Mouse (Mus musculus): ENCODE results near the gene Mov10. TPM values are rescaled to one million over a fixed set of nuclear protein-coding genes. Genes with fewer than 3 reads are reported as not detected.
"Not testable (repeated sequence)": the region's sequence is repeated elsewhere in the genome, so short reads cannot be mapped to it uniquely, and the experiment has no call there.

The Mov10 gene
- 1 to 10 TPM; 3.0 to 4.8 TPM for total RNA-seq (2021)
- long read RNA-seq, experiment 1, partial matches to known transcripts = 2 of 3 reads
- long read RNA-seq, experiment 1, other reads (novel, unspliced or antisense) = 0 of 3 reads
- long read RNA-seq, experiment 2, partial matches to known transcripts = 5 of 7 reads
- long read RNA-seq, experiment 2, other reads (novel, unspliced or antisense) = 1 of 7 reads

DNA sequence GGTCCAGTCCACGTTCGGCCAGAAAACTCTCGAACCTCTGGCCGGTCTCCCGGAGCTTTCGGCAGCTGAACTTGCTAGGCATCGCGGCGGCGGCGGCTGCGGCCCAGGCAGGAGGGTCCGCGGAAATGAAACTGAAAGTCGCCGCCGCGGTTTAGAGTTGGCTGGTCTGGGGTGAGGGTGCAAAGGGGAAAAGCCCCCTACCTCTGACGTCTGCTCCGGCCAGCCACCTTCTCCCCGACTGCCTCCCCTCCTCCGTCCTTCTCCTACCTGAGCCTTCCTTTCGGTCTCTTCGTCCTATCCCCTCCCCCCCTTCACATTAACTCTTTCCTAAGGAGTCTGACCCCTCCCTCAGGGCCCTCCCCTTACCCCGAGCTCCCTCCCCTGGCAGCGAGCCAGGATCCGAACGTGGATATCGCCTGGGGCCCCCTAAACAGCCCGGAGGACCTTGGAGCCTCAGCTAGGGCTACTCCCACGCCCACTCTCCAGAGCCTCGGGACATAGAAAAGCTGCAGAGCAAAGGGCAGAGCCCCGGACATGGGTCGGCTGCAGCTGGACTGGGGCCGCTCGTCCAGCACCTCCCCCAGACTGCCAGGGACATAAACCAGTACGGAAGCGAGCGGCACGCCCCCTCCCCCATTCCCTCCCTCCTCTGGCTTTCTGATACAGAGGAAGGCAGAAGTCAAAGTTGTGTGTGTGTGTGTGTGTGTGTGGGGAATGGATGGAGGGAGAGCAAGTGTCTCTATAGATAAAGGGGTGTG is at the start of gene Mov10:
TSS of gene Mov10 (minus strand) at position 573 of the 758 bp plus-strand sequence.
- peak; percentile 71 for DNase-seq
- intact Hi-C loops (cut with DNase I; ENCODE audit: low total_unique reads) = no loop called here

DNA sequence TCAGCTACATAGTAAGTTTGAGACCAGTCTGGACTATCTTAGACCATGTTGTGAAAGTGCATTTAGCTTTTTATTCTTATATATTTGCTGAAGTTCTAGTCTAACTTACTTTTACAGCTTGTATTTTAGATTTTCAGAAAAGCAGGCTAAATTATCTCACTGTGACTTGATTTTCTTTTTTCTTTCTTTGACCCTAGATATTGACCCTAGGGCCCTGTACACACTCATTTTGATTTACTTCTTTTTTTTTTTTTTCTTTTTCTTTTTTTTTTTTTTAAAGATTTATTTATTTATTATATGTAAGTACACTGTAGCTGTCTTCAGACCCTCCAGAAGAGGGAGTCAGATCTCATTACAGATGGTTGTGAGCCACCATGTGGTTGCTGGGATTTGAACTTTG is 48.3 kb upstream of the Mov10 start:
- intact Hi-C loops (cut with DNase I; ENCODE audit: low total_unique reads); DNase-seq: not testable (repeated sequence)

DNA sequence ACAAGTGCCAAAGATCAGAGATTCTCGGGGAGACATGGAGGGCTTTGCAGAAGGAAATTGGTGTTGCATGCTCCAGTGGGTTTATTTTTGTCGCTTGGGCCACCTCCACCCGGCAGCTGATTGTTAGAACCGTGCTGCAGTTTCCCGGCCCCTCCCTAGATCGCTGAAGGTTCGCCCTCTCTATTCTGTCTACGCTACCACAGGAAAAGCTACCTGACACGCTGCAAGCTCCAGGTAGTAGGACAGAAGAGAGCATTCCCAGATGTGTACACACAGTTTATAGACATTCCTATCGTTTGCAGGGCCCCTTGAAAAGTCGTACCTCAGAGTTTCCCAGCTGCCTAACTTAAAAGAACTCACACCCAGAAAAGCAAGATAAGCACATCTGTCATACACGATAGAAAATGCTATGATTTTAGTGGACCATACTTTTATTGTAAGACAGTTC is 47.0 kb upstream of the Mov10 start:
- intact Hi-C loops (cut with DNase I; ENCODE audit: low total_unique reads) = no loop called here
- no peak for DNase-seq

- intact Hi-C loops (cut with DNase I; ENCODE audit: low total_unique reads) = loop anchor here (5.0 kb wide), 1 partner anchor 72 kb away; no protein-coding TSS in a partner anchor
Measured at GRCm38 (mm10) chr3:104864651-104865340, 46.4 kb upstream of the Mov10 start.

GRCm38 (mm10) chr3:104863786-104864650 is 45.7 kb upstream of the Mov10 start, which contains the start of the genes St7l and Capza1:
St7l (plus strand) TSS chr3:104864005.
Capza1 (minus strand) TSS chr3:104864505.
- intact Hi-C loops (cut with DNase I; ENCODE audit: low total_unique reads) = loop anchor here (5.0 kb wide), 1 partner anchor 72 kb away; no protein-coding TSS in a partner anchor
- peak; percentile 93 for DNase-seq

More at GRCm38 (mm10) chr3:104864651-104865340, 46.4 kb upstream of the Mov10 start:
- DNase-seq = peak; percentile 92

DNA sequence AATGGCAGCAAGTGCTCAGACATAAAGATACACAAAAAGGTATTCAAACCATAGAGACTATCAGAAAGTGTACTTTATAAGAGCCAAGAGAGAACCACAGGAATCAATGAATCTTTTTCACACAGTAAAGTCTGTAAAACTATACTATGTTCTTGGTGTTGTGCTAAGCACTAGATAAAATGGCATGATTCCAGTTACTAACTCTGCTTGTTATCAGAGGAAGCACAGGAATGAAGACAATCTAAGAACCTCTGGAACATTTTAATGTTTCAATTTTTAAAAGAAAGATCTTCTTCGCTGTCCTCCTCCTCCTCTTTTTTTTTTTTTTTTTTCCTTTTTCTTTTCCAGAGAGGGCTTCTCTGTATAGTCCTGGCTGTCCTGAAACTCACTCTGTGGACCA is 40.2 kb upstream of the Mov10 start:
- intact Hi-C loops (cut with DNase I; ENCODE audit: low total_unique reads) = no loop called here
- no peak for DNase-seq

DNA sequence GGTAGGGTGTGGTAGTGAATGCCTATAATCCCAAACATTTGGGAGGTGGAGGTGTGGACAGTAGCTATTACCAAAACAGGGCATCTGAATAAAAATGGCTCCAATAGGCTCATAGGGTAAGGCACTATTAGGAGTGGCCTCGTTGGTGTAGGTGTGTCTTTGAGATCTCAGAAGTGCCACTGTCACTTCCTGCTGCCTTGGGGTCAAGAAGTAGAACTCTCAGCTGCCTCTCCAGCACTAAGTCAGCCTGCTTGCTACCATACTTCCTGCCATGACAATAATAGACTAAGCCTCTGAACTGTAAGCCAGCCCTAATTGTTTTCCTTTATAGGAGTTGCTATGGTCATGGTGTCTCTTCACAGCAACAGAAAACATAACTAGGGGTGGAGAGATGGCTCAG is 37.7 kb upstream of the Mov10 start:
- DNase-seq = no peak
- intact Hi-C loops (cut with DNase I; ENCODE audit: low total_unique reads) = no loop called here

- intact Hi-C loops (cut with DNase I; ENCODE audit: low total_unique reads) = no loop called here
- no peak for DNase-seq
Measured at GRCm38 (mm10) chr3:104854866-104855265, 36.5 kb upstream of the Mov10 start.

GRCm38 (mm10) chr3:104854465-104854864 is 36.1 kb upstream of the Mov10 start:
- DNase-seq = no peak
- intact Hi-C loops (cut with DNase I; ENCODE audit: low total_unique reads) = no loop called here

GRCm38 (mm10) chr3:104846601-104847000 is 28.2 kb upstream of the Mov10 start:
- intact Hi-C loops (cut with DNase I; ENCODE audit: low total_unique reads) = no loop called here
- no peak for DNase-seq

DNA sequence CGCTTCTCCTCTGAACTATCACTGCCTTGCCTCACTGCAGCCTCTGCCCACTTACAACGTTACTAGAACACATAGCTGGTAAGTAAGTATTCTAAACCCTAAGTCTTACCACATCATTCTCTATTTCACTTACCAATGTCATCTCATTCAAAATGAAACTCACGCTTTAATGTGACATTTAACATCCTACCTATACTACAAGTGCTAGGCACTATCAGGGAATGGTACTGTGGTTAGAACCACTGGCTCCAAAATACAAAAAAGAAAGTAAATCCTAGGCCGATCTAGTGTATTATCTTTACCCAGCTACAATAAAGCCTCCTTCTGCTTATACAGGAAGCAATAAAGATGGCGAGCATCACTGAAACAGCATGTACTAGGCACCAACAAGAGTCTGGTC is 22.7 kb upstream of the Mov10 start:
- intact Hi-C loops (cut with DNase I; ENCODE audit: low total_unique reads) = no loop called here
- DNase-seq = no peak

DNA sequence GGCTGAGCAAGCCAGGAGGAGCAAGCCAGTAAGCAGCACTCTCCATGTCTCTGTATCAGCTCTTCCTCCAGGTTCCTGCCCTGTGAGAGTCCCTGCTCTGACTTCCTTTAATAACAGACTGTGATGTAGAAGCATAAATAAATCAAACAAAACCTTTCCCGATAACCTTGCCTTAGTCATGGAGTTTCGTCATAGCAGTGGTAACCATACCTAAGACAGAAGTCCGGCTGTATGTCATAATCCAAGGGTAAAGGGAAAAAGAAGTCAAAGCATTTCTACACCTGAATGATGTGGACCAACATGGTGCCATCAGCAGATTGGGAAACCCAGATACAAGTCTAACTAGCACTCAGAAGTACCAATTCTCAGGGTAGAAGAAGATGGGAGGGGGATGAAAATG is 17.4 kb upstream of the Mov10 start:
- intact Hi-C loops (cut with DNase I; ENCODE audit: low total_unique reads) = no loop called here
- no peak for DNase-seq

DNA sequence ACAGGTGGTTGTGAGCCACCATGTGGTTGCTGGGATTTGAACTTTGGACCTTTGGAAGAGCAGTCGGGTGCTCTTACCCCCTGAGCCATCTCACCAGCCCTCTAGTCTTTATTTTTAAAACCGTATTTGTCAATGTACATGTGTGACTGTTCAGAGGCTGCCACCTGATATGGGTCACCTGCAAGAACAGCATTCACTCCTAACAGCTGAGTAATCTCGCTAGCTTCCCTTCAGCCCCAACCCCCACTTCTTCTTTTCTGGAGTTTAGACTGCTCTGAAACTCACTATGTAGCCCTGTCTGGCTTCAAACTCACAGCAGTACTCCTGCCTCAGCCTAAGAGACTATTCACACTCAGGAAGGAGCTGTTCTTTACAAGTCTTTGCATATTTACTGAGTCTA is 4.0 kb upstream of the Mov10 start:
- DNase-seq = no peak
- intact Hi-C loops (cut with DNase I; ENCODE audit: low total_unique reads) = no loop called here

DNA sequence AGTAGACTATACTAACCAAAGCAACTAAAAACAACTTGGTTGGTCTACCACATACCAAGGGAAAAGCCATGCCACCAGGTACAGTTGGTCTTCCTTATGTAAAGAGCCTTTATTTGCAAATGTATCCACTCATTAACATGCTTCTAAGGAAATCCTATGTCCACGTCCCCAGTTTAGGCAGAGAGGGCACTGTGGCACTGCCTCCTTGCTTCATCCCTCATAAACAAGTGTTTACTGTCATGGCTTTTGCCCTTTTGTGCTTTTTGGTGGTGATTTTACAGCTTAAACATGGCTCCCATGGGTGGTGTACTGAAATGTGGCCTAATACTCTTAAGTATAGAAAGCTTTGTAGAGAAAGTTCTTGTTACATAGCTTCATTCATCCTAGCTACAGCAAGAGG is 2.1 kb upstream of the Mov10 start:
- no peak for DNase-seq
- intact Hi-C loops (cut with DNase I; ENCODE audit: low total_unique reads) = no loop called here

- no peak for DNase-seq
- intact Hi-C loops (cut with DNase I; ENCODE audit: low total_unique reads) = no loop called here
Measured at GRCm38 (mm10) chr3:104818749-104819134, 379 bp upstream of the Mov10 start.

GRCm38 (mm10) chr3:104817481-104817990 is 827 bp downstream of the Mov10 start:
- intact Hi-C loops (cut with DNase I; ENCODE audit: low total_unique reads) = no loop called here
- DNase-seq = peak; percentile 60

DNA sequence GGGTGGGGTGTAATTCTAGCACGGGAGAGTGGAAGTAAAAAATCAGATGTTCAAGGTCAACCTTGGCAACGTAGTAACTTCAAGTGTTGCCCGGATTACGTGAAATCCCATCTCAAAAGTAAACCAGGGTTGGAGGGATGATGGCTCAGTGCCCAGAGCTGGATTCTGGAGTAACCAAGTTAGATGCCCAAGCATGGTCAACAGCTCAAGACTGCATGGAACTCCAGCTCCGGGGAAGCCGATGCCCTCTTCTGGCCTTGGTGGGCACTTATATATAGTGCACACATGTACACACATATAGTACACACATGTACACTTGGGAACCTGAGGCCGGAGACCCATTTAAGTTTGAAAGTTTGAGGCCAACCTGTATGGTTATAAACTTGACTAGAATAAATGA is 2.2 kb downstream of the Mov10 start:
- no peak for DNase-seq
- intact Hi-C loops (cut with DNase I; ENCODE audit: low total_unique reads) = no loop called here

DNA sequence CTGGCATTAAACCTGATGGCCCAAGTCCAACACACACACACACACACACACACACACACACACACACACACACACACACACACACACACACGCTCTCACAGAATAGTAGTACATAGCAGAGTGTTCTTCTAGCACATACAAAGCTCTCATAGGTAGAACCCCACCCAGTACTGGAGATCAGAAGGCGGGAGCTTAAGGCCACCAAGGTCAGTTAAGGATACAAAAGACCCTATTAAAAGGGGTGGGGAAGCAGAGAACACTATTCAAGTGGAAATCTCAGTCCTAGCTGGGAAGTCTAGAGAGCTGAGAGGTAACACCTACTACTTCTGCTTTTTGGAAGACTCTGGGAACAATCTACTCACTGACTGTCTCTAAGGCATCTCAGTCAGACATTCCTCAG is 3.0 kb downstream of the Mov10 start:
- no peak for DNase-seq
- intact Hi-C loops (cut with DNase I; ENCODE audit: low total_unique reads) = no loop called here

- DNase-seq = no peak
- intact Hi-C loops (cut with DNase I; ENCODE audit: low total_unique reads) = no loop called here
Measured at GRCm38 (mm10) chr3:104814746-104815145, 3.6 kb downstream of the Mov10 start.
